Mouse (Mus musculus): ENCODE measurements around the gene Trpd52l3.

Gene Trpd52l3

DNA sequence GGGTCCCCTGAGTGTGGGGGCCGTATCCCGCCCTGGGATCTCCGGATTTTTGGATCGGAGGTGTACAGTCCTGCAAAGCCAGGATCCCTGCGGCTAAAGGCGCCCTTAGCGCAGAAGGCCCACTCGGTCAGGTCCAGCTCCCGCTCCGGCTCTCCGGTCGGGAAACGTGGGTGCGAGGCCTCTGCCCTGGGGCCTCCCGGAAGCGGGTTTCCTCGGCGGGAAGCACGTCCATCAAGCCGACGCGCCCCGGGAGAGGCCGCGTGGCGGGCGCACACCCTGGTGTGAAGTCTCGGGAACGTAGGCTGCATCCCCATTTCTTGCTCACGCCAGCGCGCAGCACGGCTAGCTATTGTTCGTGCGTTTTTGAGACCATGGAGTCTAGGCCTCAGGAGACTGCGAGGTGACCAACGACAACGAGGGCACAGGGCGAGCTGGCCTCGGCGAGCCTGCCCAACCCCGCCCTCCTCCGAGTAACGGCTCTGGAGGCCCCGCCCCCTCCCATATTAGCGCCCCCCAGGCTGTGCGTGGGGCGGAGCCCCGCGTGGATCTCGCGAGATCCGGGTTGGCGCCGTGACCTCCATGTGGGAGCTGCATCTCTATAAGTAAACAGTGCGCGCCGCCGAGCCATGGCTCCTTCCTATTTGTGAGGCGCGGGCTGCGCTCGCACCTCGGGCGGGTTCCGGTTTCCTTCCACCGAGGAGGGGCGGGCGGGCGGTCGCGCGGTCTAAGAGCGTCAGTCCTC is 26.5 kb downstream of the Trpd52l3 start, which contains the start of gene Uhrf2:
TSS of gene Uhrf2 (plus strand) at position 620 of the 742 bp plus-strand sequence.
- DNase-seq (ENCODE audit: low spot score in 2 of 2): peak; percentile 93 to 94

GRCm38 (mm10) chr19:30030636-30031467 is 27.3 kb downstream of the Trpd52l3 start:
- DNase-seq (ENCODE audit: low spot score in 2 of 2): peak in 1 of 2 experiments; percentile 1

DNA sequence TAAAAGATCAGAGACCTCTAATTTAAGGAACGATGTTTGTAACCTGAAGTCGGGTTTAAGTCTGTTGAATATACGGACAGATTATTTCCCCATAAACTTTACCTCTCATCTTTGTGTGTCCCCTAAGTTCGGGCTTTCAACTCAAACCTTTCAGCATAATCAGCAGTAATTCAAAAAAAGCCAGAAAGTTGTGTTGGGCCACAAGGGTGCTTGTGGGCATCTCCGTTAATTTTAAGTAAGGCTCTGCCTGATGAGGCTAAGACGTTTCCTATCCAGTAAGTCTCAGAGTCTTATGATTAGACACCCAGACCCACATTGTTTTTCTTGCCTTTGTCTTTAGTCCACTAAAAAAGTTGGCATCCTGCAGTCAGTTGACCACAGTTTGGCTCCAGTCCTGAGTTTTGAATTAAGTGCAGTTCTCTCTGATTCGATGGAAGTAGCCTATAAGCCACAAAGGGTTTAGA is 27.9 kb downstream of the Trpd52l3 start:
- no peak for DNase-seq (ENCODE audit: low spot score in 2 of 2)

DNA sequence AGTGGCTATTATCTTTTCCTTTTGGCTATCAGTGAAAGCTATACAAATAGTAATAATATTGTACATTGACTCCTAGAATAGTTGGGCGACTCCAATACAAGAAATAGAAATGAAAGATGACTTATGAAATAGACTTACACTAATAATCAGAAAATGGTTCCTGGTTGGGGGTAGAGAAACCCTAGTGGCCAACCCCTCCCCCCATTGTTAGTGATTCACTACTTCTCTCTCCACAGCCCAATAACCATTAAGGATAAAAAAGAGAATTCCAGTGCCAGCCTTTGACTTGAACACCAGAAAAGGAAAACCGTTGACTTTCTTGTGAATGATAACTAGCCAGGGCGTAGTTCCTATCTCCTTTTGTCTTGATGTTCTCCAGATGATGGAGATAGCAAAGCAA is 28.6 kb downstream of the Trpd52l3 start:
- DNase-seq (ENCODE audit: low spot score in 2 of 2): no peak

GRCm38 (mm10) chr19:30035361-30035760 is 31.8 kb downstream of the Trpd52l3 start:
- DNase-seq (ENCODE audit: low spot score in 2 of 2): no peak

GRCm38 (mm10) chr19:30043691-30044090 is 40.1 kb downstream of the Trpd52l3 start:
- DNase-seq (ENCODE audit: low spot score in 2 of 2): no peak

- no peak for DNase-seq (ENCODE audit: low spot score in 2 of 2)
Measured at GRCm38 (mm10) chr19:30044630-30045029, 41.0 kb downstream of the Trpd52l3 start.

- DNase-seq (ENCODE audit: low spot score in 2 of 2): no peak
Measured at GRCm38 (mm10) chr19:30045857-30046256, 42.3 kb downstream of the Trpd52l3 start.

GRCm38 (mm10) chr19:30050584-30050983 is 47.0 kb downstream of the Trpd52l3 start:
- DNase-seq (ENCODE audit: low spot score in 2 of 2): no peak

DNA sequence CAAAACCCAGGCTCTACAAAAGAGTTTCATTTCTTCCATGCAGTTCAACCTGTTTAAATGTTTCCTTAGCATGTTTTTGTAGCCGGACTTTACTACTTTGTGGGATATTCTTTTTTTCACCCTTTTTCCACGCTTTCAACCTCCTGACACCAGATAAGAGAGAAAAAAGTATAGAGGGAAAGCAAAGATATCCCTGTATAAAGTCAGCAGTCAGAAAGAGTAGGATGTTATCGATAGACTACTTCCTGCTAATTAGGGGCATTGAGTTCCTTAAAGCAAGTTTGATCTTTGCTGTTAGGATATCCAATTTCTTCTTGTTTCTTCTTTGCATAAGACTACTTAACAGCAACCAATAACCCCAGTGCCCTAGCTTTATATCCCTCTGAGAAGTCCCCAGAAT is 47.9 kb downstream of the Trpd52l3 start:
- no peak for DNase-seq (ENCODE audit: low spot score in 2 of 2)

GRCm38 (mm10) chr19:30054218-30054617 is 50.6 kb downstream of the Trpd52l3 start:
- no peak for DNase-seq (ENCODE audit: low spot score in 2 of 2)

Measured in urinary bladder, adult 18-20 months (tissue).